Mouse (Mus musculus): ENCODE results near the gene Morn3. TPM values are rescaled to one million over a fixed set of nuclear protein-coding genes. Genes with fewer than 3 reads are reported as not detected.

The Morn3 gene
- polyA plus RNA-seq, 1 experiment from 2014 or later: not detected

DNA sequence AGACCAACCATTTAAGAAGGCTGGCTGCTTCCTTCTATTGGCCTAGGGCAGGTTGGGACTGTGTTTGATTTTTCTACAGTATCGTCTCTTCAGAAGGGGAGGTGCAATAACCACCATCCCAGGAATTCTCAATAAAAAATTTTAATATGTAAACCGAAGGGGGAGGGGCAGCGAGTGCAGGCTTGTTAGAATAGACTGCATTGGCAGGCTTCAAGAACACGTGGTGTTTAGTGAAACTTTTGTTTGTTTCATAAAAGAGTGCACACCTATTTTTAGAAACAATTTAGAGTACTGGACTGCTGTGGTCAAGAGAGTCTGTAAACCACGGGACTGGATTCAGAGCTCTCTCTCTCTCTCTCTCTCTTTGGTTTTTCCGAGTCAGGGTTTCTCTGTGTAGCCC lies 23.8 kb downstream of the Morn3 start:
- no peak overlapping the region for H3K9ac ChIP-seq (replicated peaks)
- H3K4me1 ChIP-seq (replicated peaks): peaks cover 40% of the 10 kb centered on the region
- no peaks in the 10 kb centered on the region for H3K27me3 ChIP-seq
- no peak overlapping the region for H3K4me2 ChIP-seq
- H3K27ac ChIP-seq: no peak overlapping the region
- no peak for ATAC-seq (ENCODE audit: insufficient number of reproducible peaks, insufficient read depth, low FRiP score, low TSS enrichment, low read depth)
- H3K9me3 ChIP-seq: no peaks in the 10 kb centered on the region
- H3K36me3 ChIP-seq: no peaks in the 10 kb centered on the region
- H3K4me3 ChIP-seq (replicated peaks): no peak overlapping the region
- 70% methylated on average over 6 of the region's 6 CpGs for WGBS

DNA sequence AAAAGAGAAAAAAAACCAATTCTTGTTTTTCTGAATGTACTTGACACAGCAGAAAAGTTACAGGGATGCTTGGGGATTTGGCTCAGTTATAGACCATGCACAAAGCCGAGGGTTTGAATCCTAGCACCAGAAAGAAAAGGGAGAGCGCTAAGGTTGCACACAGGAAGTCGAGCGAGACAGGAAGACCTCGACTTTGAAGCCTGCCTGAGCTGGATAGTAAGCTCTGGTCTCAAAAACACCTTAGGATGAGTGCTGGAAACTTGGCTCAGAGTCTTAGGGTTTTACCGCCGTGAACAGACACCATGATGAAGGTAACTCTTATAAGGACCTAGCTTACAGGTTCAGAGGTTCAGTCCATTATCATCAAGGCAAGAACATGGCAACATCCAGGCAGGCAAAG lies 25.4 kb downstream of the Morn3 start:
- no peak overlapping the region for H3K4me2 ChIP-seq
- WGBS: 83% methylated on average over 7 of the region's 7 CpGs

DNA sequence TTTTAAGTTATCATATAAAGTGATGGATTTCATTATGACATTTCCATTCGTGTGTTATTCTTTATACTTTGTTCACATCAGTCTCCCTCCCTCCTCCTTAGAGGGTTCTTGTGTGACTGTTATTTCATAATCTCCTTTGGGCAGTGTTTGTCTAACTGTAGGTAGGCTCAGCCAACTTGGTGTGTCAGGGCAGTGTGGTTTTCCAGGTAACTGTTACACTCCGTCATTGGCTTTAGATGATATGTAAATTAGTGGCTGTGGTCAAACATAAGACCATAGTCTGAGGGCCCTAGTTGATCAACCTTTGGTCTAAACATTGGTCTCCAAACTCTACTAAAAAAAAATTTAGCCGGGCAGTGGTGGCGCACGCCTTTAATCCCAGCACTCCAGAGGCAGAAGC lies 26.4 kb downstream of the Morn3 start:
- 95% methylated on average over 5 of the region's 5 CpGs for WGBS
- H3K4me3 ChIP-seq (replicated peaks): no peak overlapping the region
- peaks cover 41% of the 10 kb centered on the region for H3K4me1 ChIP-seq (replicated peaks)
- no peaks in the 10 kb centered on the region for H3K9me3 ChIP-seq
- H3K27me3 ChIP-seq: no peaks in the 10 kb centered on the region
- H3K9ac ChIP-seq (replicated peaks): no peak overlapping the region
- ATAC-seq (ENCODE audit: insufficient number of reproducible peaks, insufficient read depth, low FRiP score, low TSS enrichment, low read depth): no peak
- no peak overlapping the region for H3K4me2 ChIP-seq
- no peak overlapping the region for H3K27ac ChIP-seq
- no peaks in the 10 kb centered on the region for H3K36me3 ChIP-seq

More for the DNA sequence above, 25.4 kb downstream of the Morn3 start:
- no peak overlapping the region for H3K27ac ChIP-seq
- no peak overlapping the region for H3K9ac ChIP-seq (replicated peaks)
- H3K9me3 ChIP-seq: no peaks in the 10 kb centered on the region
- H3K27me3 ChIP-seq: no peaks in the 10 kb centered on the region
- no peak for ATAC-seq (ENCODE audit: insufficient number of reproducible peaks, insufficient read depth, low FRiP score, low TSS enrichment, low read depth)
- H3K36me3 ChIP-seq: no peaks in the 10 kb centered on the region
- peaks cover 35% of the 10 kb centered on the region for H3K4me1 ChIP-seq (replicated peaks)
- no peak overlapping the region for H3K4me3 ChIP-seq (replicated peaks)

- no peak for ATAC-seq (ENCODE audit: insufficient number of reproducible peaks, insufficient read depth, low FRiP score, low TSS enrichment, low read depth)
- Histone ChIP-seq H3K9me3 (no peaks in the 10 kb centered on the region), H3K4me2 (peak overlapping the region; percentile 15; the same call in 1 of the 2 replicates), H3K9ac (replicated peaks) (no peak overlapping the region; the same call in 1 of the 2 replicates), H3K27ac (peak overlapping the region; percentile 66), H3K36me3 (no peaks in the 10 kb centered on the region), H3K4me3 (replicated peaks) (no peak overlapping the region), H3K4me1 (replicated peaks) (peaks cover 38% of the 10 kb centered on the region), H3K27me3 (no peaks in the 10 kb centered on the region)
- 54% methylated on average over 10 of the region's 10 CpGs for WGBS
Observed at GRCm38 (mm10) chr5:123019336-123020016, 27.3 kb downstream of the Morn3 start.

- no peak overlapping the region for H3K4me2 ChIP-seq
- no peak overlapping the region for H3K9ac ChIP-seq (replicated peaks)
- H3K27me3 ChIP-seq: no peaks in the 10 kb centered on the region
- H3K4me3 ChIP-seq (replicated peaks): no peak overlapping the region
- ATAC-seq (ENCODE audit: insufficient number of reproducible peaks, insufficient read depth, low FRiP score, low TSS enrichment, low read depth): no peak
- H3K4me1 ChIP-seq (replicated peaks): peaks cover 34% of the 10 kb centered on the region
- WGBS: 80% methylated on average over 4 of the region's 4 CpGs
- H3K9me3 ChIP-seq: no peaks in the 10 kb centered on the region
- H3K27ac ChIP-seq: no peak overlapping the region
- no peaks in the 10 kb centered on the region for H3K36me3 ChIP-seq
Observed at GRCm38 (mm10) chr5:123017504-123017903, 29.3 kb downstream of the Morn3 start.

DNA sequence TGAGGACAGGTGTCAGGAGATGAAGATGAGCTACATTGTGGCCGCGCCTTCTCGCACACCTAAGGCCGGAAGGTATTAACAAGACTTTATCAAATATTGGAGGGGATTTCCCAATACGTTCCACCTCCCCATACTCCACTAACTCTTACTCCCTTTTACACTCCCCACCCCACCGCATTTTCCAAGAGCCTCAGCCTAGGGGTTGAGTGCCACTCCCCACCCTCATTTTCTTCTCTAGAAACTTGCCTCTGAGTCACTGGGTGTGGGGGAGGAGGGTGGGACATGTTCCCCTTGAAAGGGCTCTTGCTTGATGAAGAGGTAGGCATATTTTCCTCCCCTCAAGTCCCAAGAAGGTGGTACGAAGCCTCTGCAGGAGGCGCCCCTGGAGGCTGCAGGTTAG lies 30.9 kb downstream of the Morn3 start:
- H3K27me3 ChIP-seq: no peaks in the 10 kb centered on the region
- peak overlapping the region; percentile 83 for H3K4me2 ChIP-seq
- no peaks in the 10 kb centered on the region for H3K36me3 ChIP-seq
- H3K4me1 ChIP-seq (replicated peaks): peaks cover 34% of the 10 kb centered on the region
- H3K9ac ChIP-seq (replicated peaks): peak overlapping the region; percentile 83
- H3K27ac ChIP-seq: peak overlapping the region; percentile 96; the same call in 1 of the 2 replicates
- 22% methylated on average over 8 of the region's 8 CpGs for WGBS
- H3K9me3 ChIP-seq: no peaks in the 10 kb centered on the region
- H3K4me3 ChIP-seq (replicated peaks): peak overlapping the region; percentile 74
- ATAC-seq (ENCODE audit: insufficient number of reproducible peaks, insufficient read depth, low FRiP score, low TSS enrichment, low read depth): no peak

DNA sequence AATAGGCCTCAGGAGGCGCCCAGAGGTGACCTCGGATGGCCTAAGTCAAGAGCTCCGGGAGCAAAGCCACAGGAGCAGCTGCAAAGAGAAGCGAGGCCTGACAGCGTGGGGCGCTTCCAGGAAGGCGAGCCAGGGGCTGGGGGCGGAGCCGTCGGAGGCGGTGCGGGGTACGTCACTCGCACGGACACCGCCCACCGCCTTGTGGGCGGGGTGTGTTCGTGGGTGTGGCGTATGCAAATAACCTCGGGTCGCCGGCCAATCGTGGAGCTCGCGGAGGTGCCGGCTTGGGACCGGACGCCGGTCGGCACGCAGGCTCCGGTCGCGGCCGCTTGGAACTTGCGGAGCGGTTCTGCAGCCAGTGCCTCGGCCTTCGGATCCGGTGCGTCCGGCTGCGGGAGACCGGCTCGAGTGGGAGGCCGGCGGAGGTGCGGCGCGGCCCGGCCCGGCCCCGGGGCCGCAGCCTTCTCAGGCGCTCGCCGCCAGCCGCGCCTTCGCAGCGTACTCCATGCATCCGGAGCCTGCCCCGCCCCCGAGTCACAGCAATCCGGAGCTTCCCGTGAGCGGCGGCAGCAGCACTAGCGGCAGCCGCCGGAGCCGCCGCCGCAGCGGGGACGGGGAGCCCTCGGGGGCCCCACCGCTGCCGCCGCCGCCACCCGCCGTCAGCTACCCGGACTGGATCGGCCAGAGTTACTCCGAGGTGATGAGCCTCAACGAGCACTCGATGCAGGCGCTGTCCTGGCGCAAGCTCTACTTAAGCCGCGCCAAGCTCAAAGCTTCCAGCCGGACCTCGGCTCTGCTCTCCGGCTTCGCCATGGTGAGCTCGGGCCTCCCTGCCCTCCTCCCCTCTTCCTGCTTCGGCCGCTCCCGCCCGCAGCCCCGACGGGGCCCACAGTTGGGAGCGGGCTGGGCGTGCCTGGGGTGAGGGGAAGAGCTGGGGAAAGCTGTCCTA lies 31.8 kb downstream of the Morn3 start, which contains the start of gene Orai1:
Gene Orai1, plus strand, starts transcription at position 322 of the 949 bp plus-strand sequence.
- Histone ChIP-seq H3K4me2 (peak within 1 kb of the TSS; percentile 83), H3K4me1 (replicated peaks) (peaks cover 34% of the 10 kb centered on the region), H3K27me3 (no peaks in the 10 kb centered on the region), H3K9ac (replicated peaks) (peak within 1 kb of the TSS; percentile 83), H3K9me3 (no peaks in the 10 kb centered on the region), H3K36me3 (no peaks in the 10 kb centered on the region), H3K4me3 (replicated peaks) (peak within 1 kb of the TSS; percentile 74), H3K27ac (peak within 1 kb of the TSS; percentile 96)
- peak; percentile 90 for ATAC-seq (ENCODE audit: insufficient number of reproducible peaks, insufficient read depth, low FRiP score, low TSS enrichment, low read depth)
- under 1% methylated on average over 104 of the region's 106 CpGs for WGBS

GRCm38 (mm10) chr5:123013599-123014315 lies 33.1 kb downstream of the Morn3 start:
- 0 out of 2 replicates have a peak, but pooled peaks have one; percentile 34 for ATAC-seq (ENCODE audit: insufficient number of reproducible peaks, insufficient read depth, low FRiP score, low TSS enrichment, low read depth)
- H3K4me3 ChIP-seq (replicated peaks): no peak overlapping the region
- no peaks in the 10 kb centered on the region for H3K9me3 ChIP-seq
- no peaks in the 10 kb centered on the region for H3K36me3 ChIP-seq
- no peak overlapping the region for H3K9ac ChIP-seq (replicated peaks)
- no peaks in the 10 kb centered on the region for H3K27me3 ChIP-seq
- H3K27ac ChIP-seq: 0 out of 2 replicates have a peak overlapping the region, but pooled peaks have one; percentile 12
- H3K4me2 ChIP-seq: no peak overlapping the region
- peaks cover 27% of the 10 kb centered on the region for H3K4me1 ChIP-seq (replicated peaks)
- WGBS: 51% methylated on average over 9 of the region's 9 CpGs

DNA sequence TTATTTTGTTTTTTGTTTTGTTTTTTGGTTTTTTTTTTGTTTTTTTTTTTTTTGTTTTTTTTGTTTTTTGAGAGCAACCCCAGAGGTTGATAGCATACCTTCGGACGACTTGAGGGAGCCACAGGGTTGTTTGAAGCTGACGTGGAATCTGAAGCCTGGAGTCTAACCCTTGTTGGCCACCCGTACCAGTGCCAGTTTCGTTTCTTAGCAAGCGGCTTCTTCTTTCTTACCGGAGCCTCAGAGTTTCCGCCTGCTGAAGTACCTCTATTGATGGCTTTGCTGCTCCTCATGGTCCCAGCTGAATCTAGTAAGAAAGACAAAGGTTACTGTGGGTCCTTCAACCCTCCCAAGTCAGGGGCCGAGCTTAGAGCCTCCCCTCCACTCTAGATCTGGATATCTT lies 35.1 kb downstream of the Morn3 start:
- peaks cover 26% of the 10 kb centered on the region for H3K4me1 ChIP-seq (replicated peaks)
- H3K9me3 ChIP-seq: no peaks in the 10 kb centered on the region
- H3K36me3 ChIP-seq: no peaks in the 10 kb centered on the region
- no peak for ATAC-seq (ENCODE audit: insufficient number of reproducible peaks, insufficient read depth, low FRiP score, low TSS enrichment, low read depth)
- no peak overlapping the region for H3K4me3 ChIP-seq (replicated peaks)
- no peaks in the 10 kb centered on the region for H3K27me3 ChIP-seq
- WGBS: 93% methylated on average over 9 of the region's 9 CpGs
- H3K9ac ChIP-seq (replicated peaks): no peak overlapping the region
- H3K4me2 ChIP-seq: no peak overlapping the region
- H3K27ac ChIP-seq: no peak overlapping the region

- Histone ChIP-seq H3K36me3 (no peaks in the 10 kb centered on the region), H3K9ac (replicated peaks) (no peak overlapping the region), H3K27me3 (no peaks in the 10 kb centered on the region), H3K9me3 (no peaks in the 10 kb centered on the region), H3K4me3 (replicated peaks) (no peak overlapping the region), H3K4me1 (replicated peaks) (peaks cover 18% of the 10 kb centered on the region), H3K4me2 (no peak overlapping the region), H3K27ac (no peak overlapping the region)
- ATAC-seq (ENCODE audit: insufficient number of reproducible peaks, insufficient read depth, low FRiP score, low TSS enrichment, low read depth): no peak
- 90% methylated on average over 6 of the region's 6 CpGs for WGBS
Observed at GRCm38 (mm10) chr5:123010806-123011205, 36.0 kb downstream of the Morn3 start.

DNA sequence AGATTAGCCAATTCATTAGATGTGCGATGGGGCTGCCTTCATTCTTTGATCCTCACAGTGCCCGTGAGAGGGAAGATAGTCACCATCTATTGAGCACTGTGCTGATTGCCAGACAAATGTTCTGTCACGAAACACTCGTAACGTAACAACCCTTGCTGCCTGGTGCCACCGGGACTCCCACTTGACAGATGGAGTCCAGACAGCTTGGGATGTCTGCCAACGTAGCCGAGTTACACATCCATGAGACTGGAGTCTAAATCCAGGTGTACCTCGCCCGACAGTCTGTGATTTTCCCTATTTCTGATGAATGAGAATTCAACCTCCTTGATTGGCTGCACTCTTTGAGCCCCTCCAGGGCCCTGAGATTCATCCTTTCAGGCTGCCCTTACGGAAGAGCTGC lies 36.9 kb downstream of the Morn3 start:
- H3K9ac ChIP-seq (replicated peaks): no peak overlapping the region
- H3K4me3 ChIP-seq (replicated peaks): no peak overlapping the region
- H3K4me1 ChIP-seq (replicated peaks): peaks cover 14% of the 10 kb centered on the region
- H3K4me2 ChIP-seq: no peak overlapping the region
- WGBS: 62% methylated on average over 11 of the region's 11 CpGs
- H3K9me3 ChIP-seq: no peaks in the 10 kb centered on the region
- no peak for ATAC-seq (ENCODE audit: insufficient number of reproducible peaks, insufficient read depth, low FRiP score, low TSS enrichment, low read depth)
- H3K36me3 ChIP-seq: no peaks in the 10 kb centered on the region
- no peaks in the 10 kb centered on the region for H3K27me3 ChIP-seq
- H3K27ac ChIP-seq: no peak overlapping the region

All from limb, embryonic 12.5 days (tissue).